Mouse (Mus musculus) thymus, adult 2 months (tissue): Measurements from ENCODE around the gene Acta1. TPM values are rescaled to one million over a fixed set of nuclear protein-coding genes. Genes with fewer than 3 reads are reported as not detected.

ENCODE experiments used
- DNase-seq: peaks from one replicate; pipeline ENCODE4 v3.0.0; 2021
- H3K27ac ChIP-seq: fragments of 200-500 bp; 2 replicates; pipeline ENCODE4 v1.5.1; 2012; ENCODE audit warnings: low read length, control low read depth; ENCODE audit not compliant: control insufficient read depth, insufficient read depth
- H3K27me3 ChIP-seq: fragments of 200-500 bp; 2 replicates; pipeline ENCODE4 v1.6.1; 2012; ENCODE audit warnings: mild to moderate bottlenecking, low read length, moderate library complexity, mixed read lengths; ENCODE audit not compliant: control insufficient read depth, insufficient read depth
- H3K36me3 ChIP-seq: fragments of 200-500 bp; 2 replicates; pipeline ENCODE4 v1.6.1; 2012; ENCODE audit warnings: mild to moderate bottlenecking, low read length, moderate library complexity; ENCODE audit not compliant: control insufficient read depth, insufficient read depth
- H3K4me1 ChIP-seq: fragments of 200-500 bp; replicated peaks from 2 replicates; pipeline ENCODE4 v1.6.1; 2012; ENCODE audit warnings: low read length; ENCODE audit not compliant: control insufficient read depth, insufficient read depth
- H3K4me3 ChIP-seq: fragments of 200-500 bp; 2 replicates; pipeline ENCODE4 v1.5.1; 2012; ENCODE audit warnings: mild to moderate bottlenecking, low read length, control low read depth, moderate library complexity; ENCODE audit not compliant: control insufficient read depth, insufficient read depth
- CTCF ChIP-seq: fragments of 200-500 bp; IDR thresholded peaks from 2 replicates; pipeline ENCODE4 v1.5.1; 2012; ENCODE audit warnings: mild to moderate bottlenecking, control low read depth, low read length, moderate library complexity, borderline replicate concordance; ENCODE audit not compliant: control insufficient read depth, poor library complexity, insufficient read depth; ENCODE audit errors: extremely low read depth
- POLR2A ChIP-seq: fragments of 200-500 bp; IDR thresholded peaks from 2 replicates; pipeline ENCODE4 v1.6.1; 2012; ENCODE audit warnings: mild to moderate bottlenecking, low read length, control low read depth, moderate library complexity; ENCODE audit not compliant: control insufficient read depth, poor library complexity, insufficient read depth; ENCODE audit errors: extremely low read depth
- WGBS: fragments of 180-500 bp; shearing (Covaris S2); methylation state at CpG from one replicate; pipeline ENCODE4 v1.1.7; 2018; 5-methylcytosine and 5-hydroxymethylcytosine counted together
- polyA plus RNA-seq: library from polyadenylated mRNA; depleted of rRNA; stranded (reverse); fragments of >200 nt; gene quantifications from 2 replicates; pipeline ENCODE4 v1.2.3, GENCODE M21; 2012

The Acta1 gene
- polyA plus RNA-seq, 1 experiment = 13.3 TPM

- no peak for DNase-seq
- Histone ChIP-seq H3K27me3 (no peaks in the 10 kb centered on the region), H3K4me3 (no peak overlapping the region), H3K4me1 (no peaks in the 10 kb centered on the region), H3K36me3 (peaks cover 33% of the 10 kb centered on the region), H3K27ac (no peak overlapping the region)
- TF ChIP-seq POLR2A (no peak), CTCF (no peak)
- 94% methylated on average over 7 of the region's 7 CpGs for WGBS
Measured at GRCm38 (mm10) chr8:123902653-123903052, 8.1 kb upstream of the Acta1 start.

- no peak for TF ChIP-seq POLR2A
- no peak for TF ChIP-seq CTCF
- Histone ChIP-seq H3K27ac (no peak overlapping the region), H3K4me1 (no peaks in the 10 kb centered on the region), H3K4me3 (no peak overlapping the region), H3K36me3 (peaks cover 17% of the 10 kb centered on the region), H3K27me3 (no peaks in the 10 kb centered on the region)
- no peak for DNase-seq
- WGBS = 93% methylated on average over 7 of the region's 7 CpGs
Measured at GRCm38 (mm10) chr8:123899366-123899765, 4.8 kb upstream of the Acta1 start.

- no peak for DNase-seq
- peaks cover 5% of the 10 kb centered on the region; the same call in 1 of the 2 replicates for H3K27me3 ChIP-seq
- WGBS = 95% methylated on average over 5 of the region's 5 CpGs
- peaks cover 13% of the 10 kb centered on the region for H3K36me3 ChIP-seq
- no peak overlapping the region for H3K27ac ChIP-seq
- no peak overlapping the region for H3K4me3 ChIP-seq
- no peaks in the 10 kb centered on the region for H3K4me1 ChIP-seq
- TF ChIP-seq CTCF (no peak), POLR2A (no peak)
Measured at GRCm38 (mm10) chr8:123898576-123898975, 4.0 kb upstream of the Acta1 start.

GRCm38 (mm10) chr8:123896774-123897173, 2.2 kb upstream of the Acta1 start:
- H3K27me3 ChIP-seq = peaks cover 16% of the 10 kb centered on the region; the same call in 1 of the 2 replicates
- no peak overlapping the region for H3K4me3 ChIP-seq
- no peaks in the 10 kb centered on the region; the same call in 1 of the 2 replicates for H3K4me1 ChIP-seq
- WGBS = 60% methylated on average over 10 of the region's 10 CpGs
- no peak for TF ChIP-seq CTCF
- no peak for TF ChIP-seq POLR2A
- no peak for DNase-seq
- H3K27ac ChIP-seq = no peak overlapping the region
- H3K36me3 ChIP-seq = peaks cover under 1% of the 10 kb centered on the region; the same call in 1 of the 2 replicates

GRCm38 (mm10) chr8:123896366-123896761, 1.8 kb upstream of the Acta1 start:
- H3K4me3 ChIP-seq = no peak overlapping the region
- TF ChIP-seq CTCF (no peak), POLR2A (no peak)
- no peaks in the 10 kb centered on the region for H3K36me3 ChIP-seq
- no peak for DNase-seq
- 70% methylated on average over 14 of the region's 14 CpGs for WGBS
- H3K27ac ChIP-seq = no peak overlapping the region
- peaks cover 17% of the 10 kb centered on the region; the same call in 1 of the 2 replicates for H3K27me3 ChIP-seq
- H3K4me1 ChIP-seq = no peaks in the 10 kb centered on the region; the same call in 1 of the 2 replicates

GRCm38 (mm10) chr8:123895680-123896365, 1.3 kb upstream of the Acta1 start:
- Histone ChIP-seq H3K36me3 (no peaks in the 10 kb centered on the region), H3K27me3 (peaks cover 20% of the 10 kb centered on the region; the same call in 1 of the 2 replicates), H3K27ac (no peak overlapping the region), H3K4me3 (no peak overlapping the region), H3K4me1 (no peaks in the 10 kb centered on the region; the same call in 1 of the 2 replicates)
- DNase-seq = no peak
- 76% methylated on average over 9 of the region's 9 CpGs for WGBS
- TF ChIP-seq CTCF (no peak), POLR2A (no peak)
